Mouse (Mus musculus) intestine, embryonic 14.5 days (tissue): ENCODE results near the gene Actr6. TPM values are rescaled to one million over a fixed set of nuclear protein-coding genes. Genes with fewer than 3 reads are reported as not detected.
A peak's percentile ranks its signal among the peaks of the same experiment; 100 is the strongest.

Experiments used
- ATAC-seq: fragments of 200-750 bp; cut with Nextera tagmentation; replicated peaks from 2 replicates; pipeline ENCODE4 v1.8.0; 2017; ENCODE audit warnings: low read depth, moderate number of reproducible peaks, moderate TSS enrichment, moderate library complexity; ENCODE audit not compliant: low FRiP score, low TSS enrichment
- DNase-seq: peaks from one replicate; pipeline ENCODE4 v3.0.0-alpha.2; 2018; ENCODE audit warnings: low spot score
- H3K27ac ChIP-seq: fragments of 300-500 bp; sonication (generic); 2 replicates; pipeline ENCODE4 v1.5.1; 2014; ENCODE audit warnings: low read depth, mild to moderate bottlenecking, control low read depth
- H3K27me3 ChIP-seq: fragments of 300-500 bp; sonication (generic); replicated peaks from 2 replicates; pipeline ENCODE4 v1.6.1; 2014; ENCODE audit warnings: low read length, control low read depth; ENCODE audit not compliant: control insufficient read depth, insufficient read depth
- H3K36me3 ChIP-seq: fragments of 300-500 bp; sonication (generic); 2 replicates; pipeline ENCODE4 v1.6.1; 2014; ENCODE audit warnings: low read length, control low read depth; ENCODE audit not compliant: control insufficient read depth, insufficient read depth
- H3K4me1 ChIP-seq: fragments of 300-500 bp; sonication (generic); replicated peaks from 2 replicates; pipeline ENCODE4 v1.6.1; 2014; ENCODE audit warnings: low read length, control low read depth, mixed read lengths; ENCODE audit not compliant: control insufficient read depth, insufficient read depth
- H3K4me2 ChIP-seq: fragments of 300-500 bp; sonication (generic); 2 replicates; pipeline ENCODE4 v1.6.1; 2014; ENCODE audit warnings: low read length
- H3K4me3 ChIP-seq: fragments of 300-500 bp; sonication (generic); 2 replicates; pipeline ENCODE4 v1.5.1; 2014; ENCODE audit warnings: low read depth, low read length, control low read depth, mixed read lengths
- H3K9ac ChIP-seq: fragments of 300-500 bp; sonication (generic); 2 replicates; pipeline ENCODE4 v1.6.1; 2014; ENCODE audit warnings: mild to moderate bottlenecking, low read length
- H3K9me3 ChIP-seq: fragments of 300-500 bp; sonication (generic); 2 replicates; pipeline ENCODE4 v1.6.1; 2016; ENCODE audit warnings: low read length, control low read depth; ENCODE audit not compliant: control insufficient read depth
- WGBS: fragments of 180-500 bp; shearing (Covaris S2); extraction: QIAGEN DNeasy Blood & Tissue Kit; methylation state at CpG from one replicate; pipeline ENCODE4 v1.1.7; 2014; 5-methylcytosine and 5-hydroxymethylcytosine counted together
- polyA plus RNA-seq: library from polyadenylated mRNA; unstranded; fragments of >200 nt; fragmentation: Nextera tagmentation; extraction: Ambion mirVana; gene quantifications from 2 replicates; pipeline ENCODE4 v1.2.1, GENCODE M21; 2014

The Actr6 gene
- polyA plus RNA-seq, 1 experiment from 2014 or later = 26.0 TPM

DNA sequence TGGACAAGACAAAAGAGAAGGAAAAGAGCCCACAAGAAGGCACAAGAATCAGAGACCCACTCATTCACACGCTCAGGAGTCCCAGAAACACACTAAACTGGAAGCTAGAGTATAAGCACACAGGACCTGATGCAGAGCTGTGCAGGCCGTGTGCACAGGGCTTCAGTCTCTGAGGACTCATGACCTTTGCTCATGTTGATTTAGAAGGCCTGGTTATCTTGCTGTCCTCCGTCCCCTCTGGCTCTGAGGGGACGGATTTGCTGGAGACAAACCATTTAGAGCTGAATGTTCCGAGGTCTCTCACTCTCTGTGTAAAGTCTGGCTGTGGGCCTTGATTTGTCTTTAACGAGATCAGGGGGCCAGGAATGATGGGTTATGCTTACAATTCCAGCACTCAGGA, 1.7 kb downstream of the Actr6 start:
- H3K36me3 ChIP-seq = peaks cover 19% of the 10 kb centered on the region
- 83% methylated on average over 6 of the region's 6 CpGs for WGBS

DNA sequence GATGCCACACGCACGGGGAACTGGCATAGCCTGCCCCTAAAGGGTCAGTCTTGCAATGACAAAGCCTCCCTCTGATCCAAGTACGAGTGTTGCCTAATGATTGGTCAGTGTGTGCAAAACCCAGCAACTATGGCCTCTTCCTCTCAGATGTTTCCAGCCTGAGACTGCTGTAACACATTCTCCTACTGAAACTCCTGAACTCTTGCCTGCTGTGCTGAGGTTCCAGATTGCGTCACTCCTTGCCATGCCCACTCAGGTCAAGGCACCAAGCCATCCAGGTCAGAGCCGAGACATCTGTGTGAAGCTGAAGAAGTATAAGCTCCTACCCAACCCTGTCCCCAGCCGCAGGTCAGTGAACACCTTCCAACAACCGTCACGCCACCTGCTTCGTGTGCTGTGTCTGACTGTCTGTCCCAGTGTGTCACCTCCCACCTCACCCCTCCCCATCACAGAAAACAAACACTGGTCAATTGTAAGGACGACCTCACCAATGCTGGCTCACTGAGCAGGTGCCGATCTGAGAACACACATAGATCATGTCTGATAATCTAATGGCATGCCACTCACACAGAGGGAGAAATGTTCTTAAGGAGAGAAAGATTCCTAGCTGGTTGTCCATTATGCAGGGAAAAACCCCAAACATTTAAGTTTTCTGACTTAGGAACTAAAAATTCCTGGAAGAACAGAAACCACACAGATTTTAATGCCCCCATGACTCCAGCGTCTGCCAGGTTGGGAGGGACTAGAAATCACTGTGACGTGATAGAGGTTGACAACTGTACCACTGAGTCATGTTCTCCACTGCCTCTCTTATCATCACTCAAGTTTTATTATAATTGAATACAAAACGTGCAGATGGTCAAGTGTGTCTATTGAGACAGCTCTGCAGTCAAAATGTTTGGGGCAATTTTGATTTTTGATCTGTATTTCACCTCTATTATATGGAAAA, 9.6 kb downstream of the Actr6 start:
- Histone ChIP-seq H3K27me3 (no peaks in the 10 kb centered on the region), H3K4me3 (no peak overlapping the region), H3K27ac (no peak overlapping the region), H3K9me3 (no peaks in the 10 kb centered on the region), H3K4me1 (no peaks in the 10 kb centered on the region), H3K4me2 (no peak overlapping the region), H3K9ac (no peak overlapping the region), H3K36me3 (peaks cover 52% of the 10 kb centered on the region)
- ATAC-seq = no peak
- no peak for DNase-seq
- 90% methylated on average over 14 of the region's 14 CpGs for WGBS

More for the DNA sequence above, 1.7 kb downstream of the Actr6 start:
- no peak for ATAC-seq
- no peak overlapping the region for H3K9ac ChIP-seq
- no peaks in the 10 kb centered on the region for H3K27me3 ChIP-seq
- H3K4me1 ChIP-seq = peaks cover 4% of the 10 kb centered on the region; the same call in 1 of the 2 replicates
- no peak overlapping the region for H3K4me3 ChIP-seq
- DNase-seq = no peak
- no peaks in the 10 kb centered on the region for H3K9me3 ChIP-seq
- H3K27ac ChIP-seq = no peak overlapping the region
- no peak overlapping the region for H3K4me2 ChIP-seq

DNA sequence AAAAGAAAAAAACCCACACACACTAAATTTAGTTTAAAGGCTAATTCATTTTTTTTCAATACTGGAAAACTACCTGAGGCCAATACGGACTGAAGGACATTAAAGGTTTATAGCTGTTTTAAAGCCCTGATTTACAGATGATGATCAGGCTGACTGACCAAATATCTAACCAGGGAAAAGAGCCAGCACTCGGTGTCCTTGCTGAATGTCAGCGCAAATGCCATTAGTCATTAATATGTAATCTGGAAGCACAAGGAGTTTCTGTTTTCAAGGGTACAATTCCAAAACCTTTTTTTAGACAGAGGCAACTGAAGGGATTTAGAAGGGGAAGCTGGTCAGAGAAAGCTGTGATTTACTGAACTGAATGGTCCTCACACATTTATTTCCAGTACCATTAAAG, 11.3 kb downstream of the Actr6 start:
- Histone ChIP-seq H3K36me3 (peaks cover 51% of the 10 kb centered on the region), H3K4me3 (no peak overlapping the region), H3K27me3 (no peaks in the 10 kb centered on the region), H3K4me1 (no peaks in the 10 kb centered on the region), H3K9ac (no peak overlapping the region), H3K27ac (no peak overlapping the region), H3K4me2 (no peak overlapping the region), H3K9me3 (no peaks in the 10 kb centered on the region)
- 82% methylated on average over 3 of the region's 3 CpGs for WGBS
- DNase-seq (no peak), ATAC-seq (no peak)

DNA sequence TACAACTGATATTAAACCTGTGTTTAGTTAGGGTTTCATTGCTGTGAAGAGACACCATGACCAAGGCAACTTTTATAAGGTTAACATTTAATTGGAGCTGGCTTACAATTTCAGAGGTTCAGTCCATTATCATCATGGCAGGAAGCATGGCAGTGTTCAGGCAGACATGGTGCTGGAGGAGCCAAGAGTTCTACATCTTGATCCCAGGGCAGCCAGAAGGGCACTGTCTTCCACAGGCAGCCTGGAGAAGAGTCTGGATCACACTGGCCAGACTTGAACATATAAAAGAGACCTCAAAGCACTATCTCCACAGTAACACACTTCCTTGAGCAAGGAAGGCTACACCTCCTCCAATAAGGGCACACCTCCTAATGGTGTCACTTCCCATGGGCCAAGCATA, 11.8 kb downstream of the Actr6 start:
- DNase-seq (no peak), ATAC-seq (no peak)
- Histone ChIP-seq H3K27me3 (no peaks in the 10 kb centered on the region), H3K36me3 (peaks cover 49% of the 10 kb centered on the region), H3K27ac (no peak overlapping the region), H3K4me1 (no peaks in the 10 kb centered on the region), H3K9me3 (no peaks in the 10 kb centered on the region), H3K4me2 (no peak overlapping the region), H3K4me3 (no peak overlapping the region), H3K9ac (no peak overlapping the region)

DNA sequence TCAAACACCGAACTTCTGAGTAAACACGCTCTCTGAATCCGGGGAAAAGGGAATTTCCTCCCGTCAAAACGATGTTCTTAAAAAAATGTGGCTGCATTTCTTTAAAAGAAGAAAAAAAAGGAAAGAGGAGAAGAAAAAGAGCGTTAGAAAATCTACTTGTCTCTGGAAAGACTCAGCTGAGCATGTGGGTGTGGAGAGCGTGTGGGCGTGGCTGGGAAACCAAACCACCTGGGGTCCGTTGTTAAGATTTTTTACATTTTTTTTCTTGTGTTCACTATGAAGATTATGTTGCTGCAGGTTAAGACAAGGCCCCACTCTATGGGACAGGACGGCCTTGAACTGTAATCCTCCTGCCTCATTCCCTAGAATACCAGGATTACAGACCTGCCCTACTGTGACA, 17.2 kb downstream of the Actr6 start:
- no peak overlapping the region for H3K4me2 ChIP-seq
- peaks cover 54% of the 10 kb centered on the region for H3K36me3 ChIP-seq
- DNase-seq = no peak
- ATAC-seq = no peak
- no peak overlapping the region for H3K4me3 ChIP-seq
- no peak overlapping the region for H3K9ac ChIP-seq
- H3K27me3 ChIP-seq = no peaks in the 10 kb centered on the region
- H3K9me3 ChIP-seq = no peaks in the 10 kb centered on the region
- H3K27ac ChIP-seq = no peak overlapping the region
- WGBS = 83% methylated on average over 10 of the region's 10 CpGs
- H3K4me1 ChIP-seq = no peaks in the 10 kb centered on the region

DNA sequence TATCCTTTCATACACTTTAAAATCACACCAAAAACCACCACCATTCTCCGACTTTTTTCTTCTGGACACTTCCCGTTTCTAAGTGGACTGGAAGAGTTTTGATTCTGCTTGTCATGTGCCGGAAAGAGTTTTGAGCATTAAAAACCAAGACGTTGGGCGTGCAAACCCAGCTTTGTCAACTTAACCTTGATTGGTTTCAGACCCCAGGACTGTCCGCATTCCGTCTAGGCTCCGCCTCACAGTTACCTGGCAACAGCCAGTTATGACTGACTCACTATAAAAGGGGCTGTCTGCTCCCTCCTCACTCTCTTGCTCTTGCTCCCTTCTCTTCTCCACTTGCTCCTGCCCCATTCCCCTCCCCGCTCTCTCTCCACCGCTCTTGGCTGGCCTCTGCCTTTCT, 23.4 kb downstream of the Actr6 start:
- DNase-seq = no peak
- H3K4me2 ChIP-seq = 0 out of 2 replicates have a peak overlapping the region, but pooled peaks have one; percentile 20
- peaks cover 22% of the 10 kb centered on the region for H3K36me3 ChIP-seq
- WGBS = 31% methylated on average over 10 of the region's 10 CpGs
- ATAC-seq = no peak; the same call in 1 of the 2 replicates
- H3K9ac ChIP-seq = no peak overlapping the region
- no peaks in the 10 kb centered on the region for H3K4me1 ChIP-seq
- H3K27ac ChIP-seq = no peak overlapping the region
- no peaks in the 10 kb centered on the region for H3K9me3 ChIP-seq
- no peaks in the 10 kb centered on the region for H3K27me3 ChIP-seq
- H3K4me3 ChIP-seq = no peak overlapping the region

DNA sequence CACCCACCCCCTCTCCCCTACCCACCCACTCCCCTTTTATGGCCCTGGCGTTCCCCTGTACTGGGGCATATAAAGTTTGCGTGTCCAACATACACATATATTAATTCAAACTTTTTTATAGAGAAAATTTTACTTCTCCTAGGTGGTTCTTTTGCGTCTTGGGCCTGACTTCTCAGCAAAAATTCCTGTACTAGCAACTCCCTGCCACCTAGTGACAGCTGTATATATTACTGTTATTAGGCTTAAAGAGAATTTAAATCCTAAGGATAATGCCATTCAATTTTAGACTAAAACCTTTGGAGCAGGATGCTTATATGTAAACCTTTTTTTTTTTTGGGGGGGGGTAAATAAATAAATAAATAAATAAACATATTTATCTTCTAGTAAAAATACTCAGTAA, 24.7 kb downstream of the Actr6 start:
- H3K4me1 ChIP-seq = no peaks in the 10 kb centered on the region
- H3K27me3 ChIP-seq = no peaks in the 10 kb centered on the region
- H3K9me3 ChIP-seq = no peaks in the 10 kb centered on the region
- no peak for DNase-seq
- no peak overlapping the region for H3K4me3 ChIP-seq
- H3K9ac ChIP-seq = no peak overlapping the region
- no peak for ATAC-seq
- no peak overlapping the region for H3K4me2 ChIP-seq
- H3K27ac ChIP-seq = no peak overlapping the region
- 76% methylated on average over 3 of the region's 3 CpGs for WGBS
- peaks cover 14% of the 10 kb centered on the region for H3K36me3 ChIP-seq

DNA sequence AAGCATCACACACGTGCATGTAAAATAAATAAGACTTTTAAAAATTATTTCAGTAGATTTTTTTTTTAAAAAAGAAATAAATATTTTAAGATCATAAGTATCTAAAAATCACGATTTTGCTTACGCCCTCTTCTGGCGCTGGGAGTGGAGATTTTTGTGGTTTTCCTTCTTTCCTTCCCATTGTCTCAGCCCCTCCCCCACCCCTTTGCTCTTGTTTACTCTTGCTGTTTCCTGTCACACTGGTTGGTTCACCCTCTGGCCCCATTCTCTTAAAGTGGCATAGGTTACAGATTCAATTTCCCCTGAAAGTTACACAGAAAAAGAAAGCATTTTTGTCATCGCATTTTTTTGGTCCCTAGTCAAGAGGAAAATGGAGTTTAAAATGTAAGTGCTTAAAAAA, 29.1 kb downstream of the Actr6 start:
- Histone ChIP-seq H3K9me3 (no peaks in the 10 kb centered on the region), H3K27ac (no peak overlapping the region), H3K36me3 (no peaks in the 10 kb centered on the region), H3K4me1 (no peaks in the 10 kb centered on the region), H3K4me2 (no peak overlapping the region), H3K4me3 (no peak overlapping the region), H3K27me3 (no peaks in the 10 kb centered on the region), H3K9ac (no peak overlapping the region)
- DNase-seq (no peak), ATAC-seq (no peak)
- WGBS = 49% methylated on average over 5 of the region's 5 CpGs

DNA sequence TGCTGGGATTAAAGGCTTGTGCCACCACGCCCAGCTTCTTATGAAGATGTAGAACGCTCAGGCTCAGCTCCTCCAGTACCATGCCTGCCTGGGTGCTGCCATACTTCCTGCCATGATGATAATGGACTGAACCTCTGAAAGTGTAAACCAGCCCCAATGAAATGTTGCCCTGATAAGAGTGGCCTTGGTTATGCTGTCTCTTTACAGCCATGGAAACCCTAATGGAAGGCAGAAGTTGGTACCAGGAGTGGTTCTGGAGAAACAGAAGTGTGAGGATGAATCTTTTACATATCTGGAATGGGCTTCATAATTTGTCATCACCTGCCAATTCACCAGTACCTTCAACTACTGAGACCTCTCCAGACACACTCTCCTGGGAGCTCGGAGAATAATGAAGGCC, 34.1 kb downstream of the Actr6 start:
- H3K36me3 ChIP-seq = no peaks in the 10 kb centered on the region
- H3K4me3 ChIP-seq = no peak overlapping the region
- no peak for DNase-seq
- no peaks in the 10 kb centered on the region for H3K4me1 ChIP-seq
- H3K9me3 ChIP-seq = no peaks in the 10 kb centered on the region
- ATAC-seq = no peak
- H3K27ac ChIP-seq = no peak overlapping the region
- no peak overlapping the region for H3K4me2 ChIP-seq
- WGBS = 93% methylated on average over 3 of the region's 3 CpGs
- H3K27me3 ChIP-seq = no peaks in the 10 kb centered on the region
- no peak overlapping the region for H3K9ac ChIP-seq
